Mouse (Mus musculus): ENCODE results near the gene Lrp1.

The Lrp1 gene

GRCm38 (mm10) chr10:127564301-127564700 is 56.6 kb downstream of the Lrp1 start:
- intact Hi-C loops (cut with DNase I), result no loop called here

- intact Hi-C loops (cut with DNase I), result no loop called here
Measured at GRCm38 (mm10) chr10:127563840-127564239, 57.1 kb downstream of the Lrp1 start.

GRCm38 (mm10) chr10:127561145-127561544 is 59.8 kb downstream of the Lrp1 start:
- intact Hi-C loops (cut with DNase I), result no loop called here

GRCm38 (mm10) chr10:127557397-127557796 is 63.6 kb downstream of the Lrp1 start:
- intact Hi-C loops (cut with DNase I), result no loop called here

- intact Hi-C loops (cut with DNase I), result no loop called here
Measured at GRCm38 (mm10) chr10:127555703-127556102, 65.2 kb downstream of the Lrp1 start.

GRCm38 (mm10) chr10:127549892-127550291 is 71.1 kb downstream of the Lrp1 start:
- intact Hi-C loops (cut with DNase I), result no loop called here

- intact Hi-C loops (cut with DNase I), result no loop called here
Measured at GRCm38 (mm10) chr10:127548236-127548635, 72.7 kb downstream of the Lrp1 start.

GRCm38 (mm10) chr10:127546505-127546904 is 74.4 kb downstream of the Lrp1 start:
- intact Hi-C loops (cut with DNase I), result no loop called here

GRCm38 (mm10) chr10:127544375-127544774 is 76.6 kb downstream of the Lrp1 start:
- intact Hi-C loops (cut with DNase I), result no loop called here

GRCm38 (mm10) chr10:127543916-127544315 is 77.0 kb downstream of the Lrp1 start:
- intact Hi-C loops (cut with DNase I), result no loop called here

GRCm38 (mm10) chr10:127542720-127543119 is 78.2 kb downstream of the Lrp1 start:
- intact Hi-C loops (cut with DNase I), result no loop called here

GRCm38 (mm10) chr10:127542084-127542483 is 78.9 kb downstream of the Lrp1 start:
- intact Hi-C loops (cut with DNase I), result no loop called here

GRCm38 (mm10) chr10:127541510-127541909 is 79.4 kb downstream of the Lrp1 start:
- intact Hi-C loops (cut with DNase I), result no loop called here

GRCm38 (mm10) chr10:127537854-127538583 is 82.9 kb downstream of the Lrp1 start:
- intact Hi-C loops (cut with DNase I), result loop anchor here (1.0 kb wide), 1 partner anchor 30 kb away; no protein-coding TSS in a partner anchor

GRCm38 (mm10) chr10:127536586-127537314 is 84.2 kb downstream of the Lrp1 start:
- intact Hi-C loops (cut with DNase I), result no loop called here

GRCm38 (mm10) chr10:127534929-127535384 is 86.0 kb downstream of the Lrp1 start:
- intact Hi-C loops (cut with DNase I), result loop anchor here (1.0 kb wide), 1 partner anchor 22 kb away; no protein-coding TSS in a partner anchor

- intact Hi-C loops (cut with DNase I), result loop anchor here (1.0 kb wide), 1 partner anchor 21 kb away; no protein-coding TSS in a partner anchor
Measured at GRCm38 (mm10) chr10:127534036-127534928, 86.7 kb downstream of the Lrp1 start, which contains the start of gene Nxph4. TSS of gene Nxph4 (minus strand) at chr10:127534559.

GRCm38 (mm10) chr10:127531548-127531947 is 89.4 kb downstream of the Lrp1 start:
- intact Hi-C loops (cut with DNase I), result no loop called here

- intact Hi-C loops (cut with DNase I), result no loop called here
Measured at GRCm38 (mm10) chr10:127530945-127531344, 90.0 kb downstream of the Lrp1 start.

- intact Hi-C loops (cut with DNase I), result no loop called here
Measured at GRCm38 (mm10) chr10:127527481-127527880, 93.5 kb downstream of the Lrp1 start.

- intact Hi-C loops (cut with DNase I), result no loop called here
Measured at GRCm38 (mm10) chr10:127526681-127527080, 94.3 kb downstream of the Lrp1 start.

Measured in adrenal gland (tissue).